Mouse (Mus musculus): Measurements from ENCODE around the gene Gm13279.
"Not testable (repeated sequence)": the region's sequence is repeated elsewhere in the genome, so short reads cannot be mapped to it uniquely, and the experiment has no call there.

DNA sequence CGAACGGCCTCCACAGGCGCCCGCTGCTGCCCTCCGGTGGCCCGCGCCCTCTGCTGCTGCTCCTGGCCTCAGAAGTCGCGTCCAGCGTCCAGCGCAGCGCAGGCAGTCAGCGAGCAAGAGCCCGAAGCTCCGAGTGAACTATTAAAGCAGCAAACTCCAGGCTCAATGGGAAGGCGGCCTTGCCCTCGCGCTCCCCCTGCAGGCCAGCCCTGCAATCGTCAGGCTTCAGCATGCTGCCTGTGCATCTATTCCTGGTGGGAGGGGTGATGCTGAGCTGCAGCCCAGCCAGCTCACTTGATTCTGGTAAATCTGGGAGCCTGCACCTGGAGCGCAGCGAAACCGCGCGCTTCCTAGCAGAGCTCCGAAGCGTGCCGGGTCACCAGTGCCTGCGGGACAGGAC is 8.8 kb upstream of the Gm13279 start, which contains the start of gene Gm13277:
- not testable (repeated sequence) for TF ChIP-seq CTCF, POLR2A (IDR thresholded peaks at IDR 0.05; ENCODE audit: insufficient read depth, low read depth, low read length)
